Mouse (Mus musculus): ENCODE measurements around the gene Hhex. TPM values are rescaled to one million over a fixed set of nuclear protein-coding genes. Genes with fewer than 3 reads are reported as not detected.

Hhex gene
- total RNA-seq, 4 experiments from 2014 or later: 1.5 to 7.7 (median 4.2) TPM

GRCm38 (mm10) chr19:37448212-37448611 lies 13.6 kb downstream of the Hhex start:
- DNase-seq (ENCODE audit: low spot score in 2 of 2): no peak

- no peak for DNase-seq (ENCODE audit: low spot score in 2 of 2)
Measured at GRCm38 (mm10) chr19:37449246-37449645, 14.6 kb downstream of the Hhex start.

- DNase-seq (ENCODE audit: low spot score in 2 of 2): no peak
Measured at GRCm38 (mm10) chr19:37455528-37455927, 20.9 kb downstream of the Hhex start.

- DNase-seq (ENCODE audit: low spot score in 2 of 2): no peak
Measured at GRCm38 (mm10) chr19:37455961-37456360, 21.4 kb downstream of the Hhex start.

GRCm38 (mm10) chr19:37458013-37458412 lies 23.4 kb downstream of the Hhex start:
- DNase-seq (ENCODE audit: low spot score in 2 of 2): no peak

- no peak for DNase-seq (ENCODE audit: low spot score in 2 of 2)
Measured at GRCm38 (mm10) chr19:37466403-37466802, 31.8 kb downstream of the Hhex start.

GRCm38 (mm10) chr19:37466978-37467377 lies 32.4 kb downstream of the Hhex start:
- DNase-seq (ENCODE audit: low spot score in 2 of 2): no peak

GRCm38 (mm10) chr19:37468841-37469566 lies 34.4 kb downstream of the Hhex start:
- no peak for DNase-seq (ENCODE audit: low spot score in 2 of 2)

- DNase-seq (ENCODE audit: low spot score in 2 of 2): no peak
Measured at GRCm38 (mm10) chr19:37471680-37472079, 37.1 kb downstream of the Hhex start.

GRCm38 (mm10) chr19:37472589-37472988 lies 38.0 kb downstream of the Hhex start:
- no peak for DNase-seq (ENCODE audit: low spot score in 2 of 2)

- DNase-seq (ENCODE audit: low spot score in 2 of 2): no peak
Measured at GRCm38 (mm10) chr19:37481704-37482103, 47.1 kb downstream of the Hhex start.

GRCm38 (mm10) chr19:37482556-37483187 lies 48.1 kb downstream of the Hhex start:
- DNase-seq (ENCODE audit: low spot score in 2 of 2): no peak

- no peak for DNase-seq (ENCODE audit: low spot score in 2 of 2)
Measured at GRCm38 (mm10) chr19:37484787-37485186, 50.2 kb downstream of the Hhex start.

- no peak for DNase-seq (ENCODE audit: low spot score in 2 of 2)
Measured at GRCm38 (mm10) chr19:37486801-37487200, 52.2 kb downstream of the Hhex start.

- no peak for DNase-seq (ENCODE audit: low spot score in 2 of 2)
Measured at GRCm38 (mm10) chr19:37487811-37488475, 53.3 kb downstream of the Hhex start.

- no peak for DNase-seq (ENCODE audit: low spot score in 2 of 2)
Measured at GRCm38 (mm10) chr19:37488608-37489262, 54.1 kb downstream of the Hhex start.

Other genes with a start within 250 kb of the Hhex start
- 10 to 100 TPM; 79.2 to 86.5 (median 81.1) TPM for gene March5, start 227.3 kb upstream of the Hhex start, total RNA-seq (2022)
- 10 to 100 TPM; 66.9 to 88.1 (median 79.8) TPM for gene Cpeb3, start 226.2 kb upstream of the Hhex start, total RNA-seq (2022)
- 10 to 100 TPM; 35.8 to 69.8 (median 40.3) TPM for gene Ide, start 97.0 kb upstream of the Hhex start, total RNA-seq (2022)
- 1 to 10 TPM in 1 of 4 experiments, under 1 TPM in 3; 0.43 to 1.0 (median 0.75) TPM for gene Kif11, start 58.4 kb upstream of the Hhex start, total RNA-seq (2022)
- 10 to 100 TPM; 47.4 to 51.6 (median 48.0) TPM for gene Exoc6, start 115.6 kb downstream of the Hhex start, total RNA-seq (2022)